Mouse (Mus musculus) layer of hippocampus, postnatal 10 days (tissue): ENCODE data around the gene Kcnj10. TPM values are rescaled to one million over a fixed set of nuclear protein-coding genes. Genes with fewer than 3 reads are reported as not detected.

Source experiments
- DNase-seq, 2 experiments: peaks; one replicate each; pipeline ENCODE4 v3.0.0; 2021; ENCODE audit warnings: low spot score in 2 of 2
- total RNA-seq, 2 experiments: library from RNA; stranded (reverse); gene quantifications; 2 replicates each; pipeline ENCODE4 v1.2.3; 2021

The Kcnj10 gene
- total RNA-seq, 2 experiments from 2014 or later, result 70.7 to 73.5 TPM

DNA sequence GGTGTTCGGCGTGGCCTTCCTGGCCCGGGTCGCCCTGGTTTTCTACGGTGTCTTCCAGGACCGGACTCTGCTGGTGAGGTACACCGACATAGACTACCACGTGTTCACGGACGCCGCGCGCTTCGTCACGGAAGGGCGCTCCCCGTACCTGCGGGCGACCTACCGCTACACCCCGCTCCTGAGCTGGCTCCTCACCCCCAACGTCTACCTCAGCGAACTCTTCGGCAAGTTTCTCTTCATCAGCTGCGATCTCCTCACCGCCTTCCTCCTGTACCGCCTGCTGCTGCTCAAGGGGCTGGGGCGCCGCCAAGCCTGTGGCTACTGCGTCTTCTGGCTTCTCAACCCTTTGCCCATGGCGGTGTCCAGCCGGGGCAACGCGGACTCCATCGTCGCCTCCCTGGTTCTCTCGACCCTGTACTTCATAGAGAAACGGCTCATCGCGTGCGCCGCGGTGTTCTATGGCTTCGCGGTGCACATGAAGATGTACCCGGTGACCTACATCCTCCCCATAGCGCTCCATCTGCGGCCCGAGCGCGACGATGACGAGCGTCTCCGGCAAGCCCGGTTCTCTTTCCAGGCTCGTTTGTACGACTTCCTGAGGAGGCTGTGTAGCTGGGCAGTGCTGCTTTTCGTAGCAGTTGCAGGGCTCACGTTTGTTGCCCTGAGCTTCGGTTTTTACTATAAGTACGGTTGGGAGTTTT lies 35.9 kb downstream of the Kcnj10 start:
- no peak for DNase-seq

DNA sequence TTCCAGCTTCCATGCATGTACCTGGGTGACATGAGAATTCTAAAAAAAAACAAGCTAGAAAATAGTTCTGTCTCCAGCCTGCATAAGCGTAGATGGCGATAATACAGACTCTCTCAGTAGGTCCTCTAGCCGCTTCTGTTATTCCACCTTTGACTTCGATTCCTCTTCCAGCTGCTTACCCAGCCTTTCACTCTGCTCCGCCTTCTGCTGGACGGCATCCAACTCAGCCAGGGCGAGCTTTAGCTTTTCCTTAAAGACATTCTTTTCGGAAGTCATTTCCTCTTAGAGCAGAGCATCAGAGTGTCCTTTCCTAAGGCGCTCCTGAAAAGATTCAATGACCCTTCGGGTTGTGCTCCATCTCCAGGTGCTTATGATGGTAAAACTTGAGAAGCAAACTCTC lies 39.1 kb downstream of the Kcnj10 start:
- DNase-seq, result no peak

DNA sequence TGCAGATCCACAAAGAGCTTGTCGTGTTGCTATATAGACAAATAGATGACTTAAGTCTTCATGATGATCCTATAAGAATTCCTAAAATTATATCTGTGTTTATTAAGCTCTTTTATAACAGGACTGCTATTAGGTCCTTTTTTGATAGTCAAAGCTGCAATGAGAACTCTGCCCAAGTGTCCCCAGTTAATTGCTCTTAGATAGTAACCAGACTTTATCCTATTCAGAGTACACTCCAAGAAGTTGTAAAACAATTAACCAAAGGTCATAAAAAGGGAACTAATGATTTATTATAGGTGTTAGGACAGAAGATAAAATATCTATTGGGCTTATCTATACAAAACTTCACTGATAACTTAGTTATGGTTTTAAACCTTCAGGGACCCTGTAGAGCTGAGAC lies 41.1 kb downstream of the Kcnj10 start:
- no peak for DNase-seq

DNA sequence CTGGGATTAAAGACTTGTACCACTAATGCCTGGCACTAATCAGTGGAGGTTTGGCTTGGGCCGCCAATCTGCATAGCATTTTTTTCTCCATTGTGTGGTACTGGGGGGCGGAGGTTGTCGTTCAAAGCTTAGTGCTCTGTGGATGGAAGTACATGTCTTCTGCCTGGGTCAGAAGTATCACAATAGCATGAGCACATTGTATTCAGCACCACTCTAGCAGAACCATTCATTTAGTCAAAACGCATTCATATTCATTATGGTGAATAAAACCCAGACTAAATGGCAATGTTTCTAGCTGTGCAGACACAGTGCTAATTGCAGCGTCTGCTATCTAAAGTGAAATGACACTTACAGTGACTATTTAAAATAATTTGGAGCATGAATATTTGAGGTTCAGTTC lies 46.2 kb downstream of the Kcnj10 start:
- no peak for DNase-seq

DNA sequence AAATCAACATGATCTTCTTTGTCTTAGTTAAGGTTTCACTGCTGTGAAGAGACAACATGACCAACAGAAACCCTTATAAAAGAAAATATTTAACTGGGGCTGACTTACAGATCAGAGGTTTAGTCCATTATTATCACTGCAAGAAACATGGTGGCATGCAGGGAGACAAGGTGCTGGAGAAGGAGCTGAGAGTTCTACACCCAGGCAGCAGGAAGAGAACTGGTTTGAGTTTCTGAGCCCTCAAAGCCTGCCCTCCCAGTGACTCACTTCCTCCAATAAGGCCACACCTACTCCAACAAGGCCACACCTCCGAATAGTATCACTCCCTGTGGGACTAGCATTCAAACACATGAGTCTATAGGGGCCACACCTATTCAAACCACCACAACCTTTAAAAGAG lies 49.8 kb downstream of the Kcnj10 start:
- DNase-seq, result no peak

DNA sequence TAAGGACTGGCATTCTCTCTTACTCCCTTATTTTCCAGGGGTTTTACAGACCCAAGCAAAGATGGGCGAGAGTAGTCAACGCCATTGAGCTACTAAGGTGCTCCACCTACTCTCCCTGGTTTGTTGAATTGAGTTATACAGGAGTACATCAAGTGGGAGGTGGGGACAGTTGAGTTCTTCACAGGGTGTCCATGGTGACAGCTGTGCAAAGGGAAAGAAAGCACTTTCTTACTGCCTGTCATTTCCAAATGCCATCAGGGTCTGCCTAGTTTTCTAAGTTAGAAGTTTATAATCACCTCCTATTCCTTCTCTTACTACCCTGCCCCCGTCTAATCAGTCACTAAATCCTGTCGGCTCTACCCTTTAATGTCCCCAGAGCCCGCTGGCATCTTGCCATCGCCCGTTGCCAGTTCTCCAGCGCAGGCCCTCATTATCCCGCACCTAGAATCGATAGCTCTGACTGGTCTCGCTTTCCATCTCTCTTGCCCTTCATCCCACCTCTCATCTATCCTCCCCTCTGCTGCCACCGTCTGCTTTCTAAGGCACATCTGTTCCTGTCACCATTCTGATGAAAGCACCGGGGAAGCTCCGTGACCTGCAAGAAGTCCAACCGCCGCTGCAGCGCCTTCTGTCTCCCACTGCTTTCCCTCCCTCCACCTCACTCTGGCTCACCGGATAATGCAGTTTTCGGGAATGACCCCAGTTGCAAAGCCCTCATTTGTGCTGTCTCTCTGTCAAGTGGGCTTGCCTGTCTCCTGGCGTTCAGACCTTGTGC lies 51.0 kb downstream of the Kcnj10 start:
- DNase-seq, result peak; percentile 35 to 48

DNA sequence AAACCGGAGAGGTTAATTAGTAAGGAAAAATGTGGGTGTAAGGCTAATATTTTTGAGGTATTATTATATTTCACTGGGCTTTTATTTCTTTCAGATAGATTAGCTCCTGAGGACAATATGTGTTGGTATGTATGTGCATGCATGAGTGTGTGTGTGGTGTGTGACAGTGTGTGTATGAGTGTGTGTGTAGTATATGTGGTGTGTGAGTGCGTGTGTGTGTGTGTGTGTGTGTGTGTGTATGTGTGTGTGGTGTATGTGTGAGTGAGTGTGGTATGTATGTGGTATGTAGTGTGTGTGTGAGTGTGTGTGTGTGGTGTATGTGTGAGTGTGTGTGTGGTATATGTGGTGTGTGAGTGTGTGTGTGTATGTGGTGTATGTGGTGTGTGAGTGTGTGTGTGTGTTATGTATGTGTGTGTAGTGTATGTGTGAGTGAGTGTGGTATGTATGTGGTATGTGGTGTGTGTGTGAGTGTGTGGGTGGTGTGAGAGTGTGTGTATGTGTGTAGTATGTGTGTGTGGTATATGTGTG lies 51.7 kb downstream of the Kcnj10 start:
- no peak for DNase-seq

DNA sequence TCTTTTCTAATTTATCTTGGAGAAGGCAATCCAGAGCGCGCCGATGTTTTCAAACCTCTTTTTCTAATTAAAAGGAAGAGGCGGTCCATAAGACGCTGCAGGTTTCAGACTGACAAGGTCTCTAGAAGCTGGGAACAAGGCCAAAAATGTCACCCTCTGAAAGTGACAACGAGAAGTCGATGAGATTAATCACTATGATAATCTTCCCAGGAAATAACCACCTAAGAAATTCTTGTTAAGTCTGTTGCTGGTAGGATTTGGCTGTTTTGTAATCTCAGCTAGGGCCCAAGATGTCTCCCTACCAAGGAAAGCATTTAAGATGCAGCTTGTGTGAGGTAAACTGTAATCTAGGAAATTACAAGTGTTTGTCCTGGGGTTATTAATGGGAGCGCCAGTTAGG lies 52.7 kb downstream of the Kcnj10 start:
- DNase-seq, result no peak

DNA sequence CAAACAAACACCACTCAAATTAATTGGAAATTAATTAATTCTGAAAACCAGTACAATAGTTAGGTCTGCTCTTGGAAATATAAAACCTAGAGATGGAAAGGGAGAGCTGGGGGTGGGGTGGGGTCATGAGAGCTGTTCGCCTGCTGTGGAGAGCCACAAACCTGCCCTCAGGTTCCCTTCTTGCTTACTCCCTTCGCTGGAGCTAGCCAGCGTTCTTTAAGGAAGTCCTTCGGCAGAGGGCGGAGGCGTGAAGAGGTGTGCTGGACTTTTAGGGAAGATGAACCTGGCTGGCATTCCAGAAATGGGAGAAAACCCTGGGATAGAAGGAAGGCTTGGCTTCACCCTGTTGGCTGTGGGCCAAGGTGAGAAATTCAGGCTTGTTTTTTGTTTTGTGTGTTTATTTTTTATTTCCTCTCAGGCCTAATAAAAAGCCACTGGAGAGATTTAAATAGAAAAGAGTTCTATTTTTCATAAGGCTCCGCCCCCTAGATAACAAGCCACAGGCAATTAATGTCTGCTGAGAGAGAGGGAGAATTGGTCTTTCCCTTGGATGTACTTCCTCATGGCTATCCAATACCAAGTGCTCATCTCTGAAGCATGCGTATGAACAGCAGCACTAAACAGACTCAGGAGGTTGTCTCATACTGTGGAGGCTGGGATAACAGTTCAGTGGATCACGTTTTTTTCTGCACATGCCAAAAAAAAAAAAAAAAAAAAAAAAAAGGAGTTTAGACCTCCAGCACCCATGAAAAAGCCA lies 56.2 kb downstream of the Kcnj10 start:
- DNase-seq, result no peak

DNA sequence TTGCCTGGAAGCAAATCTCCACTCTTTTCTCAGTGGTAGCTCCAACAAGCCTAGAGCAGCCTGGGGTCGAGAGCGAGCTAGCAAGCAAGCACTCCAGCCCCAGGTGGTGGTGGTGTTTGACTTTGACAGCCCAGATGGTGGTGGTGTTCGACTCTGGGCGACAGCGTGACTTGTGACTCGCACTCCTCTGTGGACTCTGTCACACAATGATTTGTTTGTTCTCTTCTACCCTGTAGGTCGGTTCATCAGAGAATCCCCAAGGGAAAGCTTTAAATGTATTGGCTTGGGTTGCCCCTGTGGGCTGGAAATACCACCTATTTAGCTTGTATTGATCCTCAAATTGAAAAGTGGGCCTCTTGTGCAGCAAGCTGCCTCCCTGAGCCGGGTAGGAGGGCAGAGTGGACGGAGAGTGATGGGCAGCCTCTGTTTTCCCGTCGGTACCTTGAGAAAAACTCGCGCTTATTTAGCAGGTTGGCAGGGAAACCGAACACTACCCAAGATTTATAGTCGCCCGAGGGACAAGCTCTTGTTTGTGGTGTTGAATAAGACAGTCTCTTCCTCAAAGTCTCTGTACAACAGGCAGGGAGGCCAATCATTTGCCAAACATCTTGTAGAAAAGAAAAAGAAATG lies 65.2 kb downstream of the Kcnj10 start:
- DNase-seq, result peak in 1 of 2 experiments; percentile 10

DNA sequence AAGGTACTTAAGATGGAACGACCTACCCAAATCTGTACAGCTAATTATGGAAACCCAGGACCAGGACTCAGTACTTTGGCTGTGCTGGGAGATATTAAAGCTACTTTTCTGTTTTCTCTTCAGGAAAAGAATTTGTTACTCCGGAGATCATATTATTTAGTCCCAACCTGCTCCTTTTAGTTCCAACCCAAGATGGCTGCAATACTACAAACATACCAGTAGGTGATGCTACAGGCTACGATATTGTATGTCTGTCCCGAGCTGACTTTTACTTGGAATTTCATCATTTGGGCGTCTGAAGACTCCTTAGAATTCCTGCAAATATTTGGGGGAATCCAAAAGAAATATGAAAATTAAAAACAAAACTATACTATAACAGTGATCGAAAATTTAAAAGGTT lies 68.0 kb downstream of the Kcnj10 start:
- no peak for DNase-seq

DNA sequence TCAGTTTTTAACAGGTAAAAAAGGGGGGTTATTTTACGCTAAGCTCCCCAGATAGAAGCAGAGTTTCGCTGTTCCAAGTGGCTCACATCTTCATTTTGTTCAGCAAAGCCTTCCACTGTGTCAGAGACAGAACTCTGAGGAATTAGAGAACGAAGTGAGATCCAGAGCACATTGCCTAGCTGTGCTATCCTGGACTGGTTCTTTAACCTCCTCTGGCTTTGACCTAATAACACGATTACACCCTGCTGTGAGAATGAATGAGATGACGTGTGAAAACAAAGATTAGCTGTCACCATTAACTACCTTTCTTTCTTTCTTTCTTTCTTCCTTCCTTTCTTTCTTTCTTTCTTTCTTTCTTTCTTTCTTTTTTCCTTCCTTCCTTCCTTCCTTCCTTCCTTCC lies 68.4 kb downstream of the Kcnj10 start:
- no peak for DNase-seq

DNA sequence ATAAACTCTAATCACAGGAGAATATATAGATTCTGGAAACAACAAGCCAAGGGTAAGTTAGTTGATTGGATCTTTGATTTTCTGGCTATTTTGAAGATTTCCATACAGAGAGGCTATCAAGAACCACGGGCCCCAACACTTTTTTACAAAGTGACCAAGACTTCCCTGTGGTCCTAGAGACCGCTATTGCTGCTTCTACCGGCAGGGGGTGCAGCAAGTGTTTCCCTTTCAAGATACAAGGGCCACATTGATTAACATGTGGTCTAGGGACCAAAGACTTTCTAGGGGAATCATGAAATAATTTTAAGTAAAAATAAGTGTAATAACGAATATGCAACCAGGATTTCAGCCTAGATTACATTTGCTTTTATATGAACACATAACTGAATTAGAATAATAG lies 69.8 kb downstream of the Kcnj10 start:
- peak; percentile 71 to 74 for DNase-seq

DNA sequence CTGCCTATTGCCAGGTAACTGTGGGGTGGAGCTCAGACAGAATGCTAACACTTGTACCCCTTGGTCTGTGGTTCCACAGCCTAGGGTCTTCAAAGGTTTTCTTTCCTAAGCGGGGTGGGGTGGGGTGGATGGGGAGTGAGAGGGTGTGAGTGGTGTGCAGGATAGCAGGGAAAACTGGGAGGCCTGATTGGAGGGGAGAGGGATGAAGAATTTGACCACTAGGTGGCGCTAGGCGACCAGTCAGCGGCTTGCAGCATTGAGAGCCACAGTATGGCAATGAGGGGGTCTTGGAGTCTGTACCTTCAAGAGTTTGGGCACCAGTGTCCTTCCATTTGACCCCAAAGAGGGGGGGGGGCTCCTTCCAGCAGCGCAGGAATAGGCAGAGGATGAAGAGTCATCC lies 71.2 kb downstream of the Kcnj10 start:
- peak; percentile 89 for DNase-seq

DNA sequence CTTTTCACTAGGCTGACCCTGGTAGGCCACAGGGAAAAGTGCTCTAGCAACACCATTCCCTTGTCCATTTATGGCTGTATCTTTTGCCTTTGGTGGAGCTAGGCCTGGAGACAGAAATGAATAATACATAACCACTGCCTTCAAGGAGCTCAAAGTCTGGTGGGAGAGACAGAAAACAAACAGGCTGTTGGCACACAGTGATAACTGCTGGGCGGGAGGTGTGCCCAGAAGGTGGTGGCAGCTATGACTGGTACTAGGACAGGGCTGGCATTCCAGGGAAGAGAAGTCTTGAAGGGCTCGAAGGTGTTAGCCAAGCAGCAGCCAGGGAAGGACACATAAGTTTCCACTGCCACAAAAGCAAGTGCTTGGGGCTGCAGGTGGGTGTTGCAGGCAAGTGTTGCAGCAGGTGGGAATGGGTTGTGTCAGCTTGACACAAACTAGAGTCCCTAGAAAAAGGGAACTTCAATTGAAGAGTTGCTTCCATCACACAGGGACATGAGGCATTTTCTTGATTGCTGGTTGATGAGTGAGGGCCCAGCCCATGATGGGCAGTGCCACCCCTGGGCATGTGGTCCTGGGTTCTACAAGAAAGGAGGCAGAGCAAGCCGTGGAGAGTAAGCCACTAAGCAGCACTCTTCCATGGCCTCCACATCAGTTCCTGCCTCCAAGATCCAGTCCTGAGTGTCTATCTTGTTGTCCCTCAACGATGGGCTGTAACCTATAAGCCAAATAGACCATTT lies 72.7 kb downstream of the Kcnj10 start:
- DNase-seq, result no peak

DNA sequence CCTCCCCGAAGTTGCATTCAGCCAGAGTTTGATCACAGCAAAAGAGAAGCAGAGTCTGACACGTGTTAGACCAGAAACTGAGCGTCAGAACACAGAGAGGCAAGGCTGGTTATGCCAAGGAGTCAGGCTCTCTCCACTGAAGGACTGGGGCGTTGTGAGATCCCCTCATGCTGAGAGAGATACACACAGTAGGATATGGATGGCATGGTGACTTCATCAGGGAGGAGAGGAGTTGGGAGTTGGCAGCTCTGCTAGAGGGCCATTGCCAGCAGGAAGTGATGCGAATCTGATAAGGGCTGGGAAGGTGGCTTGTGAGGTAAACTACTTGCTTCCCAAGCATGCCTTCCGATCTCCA lies 73.2 kb downstream of the Kcnj10 start:
- no peak for DNase-seq

DNA sequence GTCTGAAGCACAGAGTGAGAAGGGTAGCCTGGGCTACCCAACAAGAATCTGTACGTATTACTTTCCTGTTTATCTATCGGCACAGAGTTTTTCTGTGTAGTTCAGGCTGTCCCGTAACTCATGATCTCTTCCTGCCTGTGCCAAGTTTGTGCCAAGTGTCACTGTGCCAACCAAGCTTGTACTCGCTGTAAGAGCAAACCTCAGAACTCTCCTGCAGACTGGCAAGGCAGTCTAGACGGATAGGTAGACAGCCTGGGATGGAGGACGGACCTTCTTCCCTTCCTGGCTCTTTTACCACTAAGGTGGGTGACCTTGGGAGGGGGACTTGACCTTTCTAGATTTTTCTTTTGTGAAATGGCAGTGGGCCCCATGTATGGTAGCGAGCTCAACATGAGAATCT lies 74.1 kb downstream of the Kcnj10 start:
- no peak for DNase-seq

DNA sequence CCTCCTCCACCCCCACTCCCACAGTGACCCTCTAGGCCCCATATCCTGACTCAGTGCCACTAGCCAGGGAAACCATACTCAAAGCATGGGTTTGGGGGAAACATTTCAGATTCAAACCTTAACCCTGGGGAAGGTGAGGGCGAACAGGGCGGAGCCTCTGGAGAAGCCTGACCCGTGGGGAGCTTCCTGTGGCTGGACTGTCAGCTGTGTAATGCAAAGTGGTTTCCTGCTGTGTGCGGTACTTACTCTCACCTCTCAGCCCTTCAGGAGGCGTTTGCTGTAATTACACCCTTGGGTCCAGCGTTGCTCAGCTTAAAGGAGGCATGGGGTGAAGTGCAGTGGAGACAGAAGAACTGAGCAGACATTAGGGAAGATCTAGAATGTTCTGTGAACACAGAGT lies 77.2 kb downstream of the Kcnj10 start:
- DNase-seq, result no peak

DNA sequence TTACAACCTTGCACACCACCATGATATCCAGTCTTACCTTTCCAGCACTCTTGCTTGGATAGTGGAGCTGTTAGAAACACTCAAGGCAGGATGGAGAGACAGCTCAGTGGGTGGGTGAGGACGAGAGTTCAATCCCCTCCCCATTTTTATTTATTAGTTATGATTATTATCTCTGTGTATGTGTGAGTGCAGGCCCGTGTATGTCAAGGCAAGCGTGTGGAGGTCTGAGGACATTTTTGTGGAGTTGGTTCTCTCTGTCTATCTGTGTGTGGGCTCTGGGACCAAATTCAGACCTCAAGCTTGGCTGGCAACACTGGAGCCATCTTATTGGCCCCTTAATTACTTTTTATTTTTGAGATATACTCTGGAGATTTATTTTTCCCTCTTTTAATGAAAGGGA lies 77.6 kb downstream of the Kcnj10 start:
- DNase-seq, result no peak

DNA sequence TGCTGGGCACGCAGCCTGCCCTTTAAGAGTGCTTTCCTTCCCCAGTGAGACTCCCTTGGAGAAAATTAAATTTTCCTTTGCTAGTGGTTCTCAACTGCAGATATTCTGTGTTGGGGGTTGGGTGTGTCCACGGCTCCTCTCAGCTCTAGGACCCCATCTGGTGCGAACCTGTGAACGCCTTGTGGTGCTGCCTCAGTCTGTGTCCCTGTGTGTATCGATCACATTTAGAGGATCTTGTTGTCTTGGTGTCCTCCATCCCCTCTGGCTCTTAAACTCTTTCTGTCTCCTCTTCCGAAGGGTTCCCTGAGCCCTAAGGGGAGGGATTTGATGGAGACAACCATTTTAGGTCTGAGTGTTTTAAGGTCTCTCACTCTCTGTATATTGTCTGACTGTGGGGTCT lies 79.2 kb downstream of the Kcnj10 start:
- no peak for DNase-seq

DNA sequence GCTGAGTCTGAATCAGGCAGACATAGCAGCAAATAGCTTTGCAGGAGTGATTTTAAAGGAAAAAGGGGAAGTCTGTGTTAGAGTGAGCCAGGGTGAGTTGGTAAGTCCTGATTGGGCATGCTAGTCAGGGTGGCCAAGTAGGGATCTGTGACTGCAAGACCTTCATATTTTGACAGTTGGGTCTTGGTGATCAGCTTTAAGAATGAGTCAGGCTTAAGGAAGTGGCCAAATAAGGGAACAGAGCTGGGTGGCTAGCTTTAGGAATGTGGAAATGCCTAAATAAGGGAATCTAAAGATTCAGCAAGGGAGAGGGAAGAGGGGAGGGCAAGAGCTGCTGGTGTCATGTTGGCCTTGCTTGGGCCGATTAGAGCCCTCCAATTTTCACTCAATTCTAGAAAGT lies 82.4 kb downstream of the Kcnj10 start:
- DNase-seq, result no peak
